Mouse (Mus musculus): ENCODE results near the gene Fam83d.
"Not testable (repeated sequence)": the region's sequence is repeated elsewhere in the genome, so short reads cannot be mapped to it uniquely, and the experiment has no call there.

The Fam83d gene

DNA sequence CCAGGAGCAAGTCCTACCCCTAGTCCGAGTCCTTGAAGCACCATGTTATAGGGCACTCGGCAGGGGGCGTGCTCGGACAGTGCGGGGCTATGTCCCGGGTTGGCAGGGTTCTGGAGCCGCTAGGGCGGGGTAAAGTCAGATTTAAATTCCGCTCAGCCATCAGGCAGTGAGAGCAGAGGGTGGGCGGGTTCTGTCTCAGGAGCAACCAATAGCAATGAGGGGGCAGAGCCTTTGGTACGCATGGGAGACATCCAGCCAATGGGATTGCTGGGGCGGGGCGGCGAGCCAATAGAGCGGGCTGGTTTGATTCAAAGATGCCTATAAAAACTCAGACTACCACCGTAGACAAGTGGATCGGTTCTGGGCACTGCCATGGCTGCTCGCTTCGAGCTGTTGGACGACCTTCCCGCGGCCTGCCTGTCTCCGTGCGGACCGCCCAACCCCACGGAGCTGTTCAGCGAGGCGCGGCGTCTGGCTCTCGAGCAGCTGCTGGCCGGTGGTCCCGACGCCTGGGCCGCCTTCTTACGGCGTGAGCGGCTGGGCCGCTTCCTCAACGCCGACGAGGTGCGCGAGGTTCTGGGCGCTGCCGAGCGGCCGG is at the start of gene Fam83d:
Fam83d (plus strand) TSS at position 352 of the 598 bp plus-strand sequence.
- peak; percentile 92 to 96 for DNase-seq

DNA sequence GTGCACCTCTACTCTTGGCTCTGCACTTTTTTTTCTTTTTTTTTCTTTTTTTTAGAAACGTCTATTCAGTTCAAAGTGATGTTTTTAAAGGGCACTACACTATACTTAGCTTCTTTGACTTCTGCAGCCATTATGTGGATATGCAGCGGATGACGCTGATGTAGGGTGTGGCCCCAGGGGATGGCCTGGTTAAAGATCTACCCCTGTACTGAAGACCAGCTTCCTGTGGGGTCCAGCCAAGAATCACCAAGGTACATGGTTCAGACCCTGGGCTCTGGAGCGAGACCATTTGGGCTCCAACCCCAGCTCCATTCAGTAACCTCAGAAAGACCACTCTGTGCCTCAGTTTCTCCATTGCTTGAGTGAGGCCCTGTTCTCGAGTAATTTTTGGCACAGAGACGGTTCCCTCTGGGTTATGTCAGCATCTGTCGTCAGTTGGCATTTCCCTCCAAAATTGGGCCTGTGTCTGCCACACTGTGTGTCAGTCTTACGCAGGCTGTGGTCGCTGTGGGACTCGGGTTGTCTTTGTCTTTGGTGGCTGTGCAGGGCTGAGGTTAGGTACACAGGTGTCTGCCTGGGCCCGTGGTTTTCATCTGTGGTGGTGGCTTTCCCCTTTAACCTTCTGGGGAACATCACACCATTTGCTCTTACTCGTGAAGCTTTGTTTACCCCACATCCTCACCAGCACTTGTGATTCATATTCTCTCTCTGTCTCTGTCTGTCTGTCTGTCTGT is 48.9 kb upstream of the Fam83d start:
- DNase-seq, result peak; percentile 90 to 97

DNA sequence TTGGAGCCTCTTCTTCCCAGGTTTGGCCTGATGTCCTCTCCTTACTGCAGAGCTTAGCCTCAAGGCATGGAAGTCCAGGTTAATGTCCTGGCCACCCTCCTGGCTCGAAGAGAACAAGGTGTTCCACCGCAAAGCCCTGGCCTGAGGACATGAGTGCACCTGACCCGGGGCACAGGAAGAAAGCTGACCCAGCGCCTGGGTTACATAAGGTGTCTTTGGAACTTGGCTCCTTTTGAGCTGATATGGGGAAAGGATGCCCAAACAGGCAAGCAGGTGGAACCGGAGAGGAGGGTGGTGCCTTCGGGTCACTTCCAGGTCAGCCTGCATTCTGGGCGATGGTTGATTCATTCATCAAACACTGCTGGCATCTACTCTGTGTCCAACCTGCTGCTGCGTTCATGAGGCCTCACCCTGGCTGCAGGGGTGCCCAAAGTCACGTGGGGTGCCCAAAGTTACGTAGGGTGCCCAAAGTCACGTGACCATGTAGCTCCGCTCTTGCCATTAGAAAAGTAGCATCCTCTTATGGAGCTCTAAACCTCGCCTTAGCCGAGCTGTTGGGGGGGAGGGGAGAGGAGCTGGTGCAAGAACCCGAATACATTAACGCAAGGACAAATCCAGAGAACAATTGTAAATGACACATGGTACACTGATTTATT is 47.0 kb upstream of the Fam83d start:
- DNase-seq, result no peak

DNA sequence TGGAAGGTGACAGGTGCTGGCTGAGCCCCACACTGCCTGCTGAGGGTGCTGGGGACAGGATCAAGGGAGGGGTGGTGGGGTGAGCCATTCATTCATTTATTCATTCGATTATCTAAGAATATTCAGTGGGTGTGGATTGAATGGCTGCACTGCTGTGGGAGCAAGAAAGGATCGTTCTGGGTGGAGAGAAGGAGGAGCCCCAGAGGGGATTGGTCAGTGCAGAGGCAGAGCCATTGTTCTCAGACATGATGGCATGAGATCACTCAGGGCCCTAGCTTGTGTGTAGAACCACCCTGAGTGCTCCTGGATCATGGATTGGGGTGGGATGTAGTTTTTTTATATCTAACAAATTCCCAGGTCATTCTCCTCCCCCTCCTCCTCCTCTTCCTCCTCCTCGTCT is 46.4 kb upstream of the Fam83d start:
- DNase-seq, result no peak

DNA sequence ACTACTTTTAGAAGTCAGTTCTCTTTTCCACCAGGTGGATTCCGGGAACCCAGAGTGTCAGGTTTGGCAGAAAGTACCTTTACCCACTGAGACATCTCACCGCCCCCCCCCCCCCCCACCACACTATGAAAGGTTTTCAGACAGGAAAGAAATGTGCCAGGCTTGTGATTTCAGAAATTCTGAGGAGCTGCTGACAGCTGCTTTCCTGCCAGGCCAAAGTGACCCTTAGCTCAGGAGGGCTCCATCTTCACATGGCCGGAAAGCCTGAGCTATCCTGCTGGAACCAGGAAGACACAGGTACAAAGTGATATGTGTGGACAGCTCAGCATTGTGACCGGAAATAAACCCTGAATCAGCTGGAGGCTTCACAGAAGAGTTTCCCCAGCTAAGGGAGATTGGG is 45.8 kb upstream of the Fam83d start:
- DNase-seq, result no peak

DNA sequence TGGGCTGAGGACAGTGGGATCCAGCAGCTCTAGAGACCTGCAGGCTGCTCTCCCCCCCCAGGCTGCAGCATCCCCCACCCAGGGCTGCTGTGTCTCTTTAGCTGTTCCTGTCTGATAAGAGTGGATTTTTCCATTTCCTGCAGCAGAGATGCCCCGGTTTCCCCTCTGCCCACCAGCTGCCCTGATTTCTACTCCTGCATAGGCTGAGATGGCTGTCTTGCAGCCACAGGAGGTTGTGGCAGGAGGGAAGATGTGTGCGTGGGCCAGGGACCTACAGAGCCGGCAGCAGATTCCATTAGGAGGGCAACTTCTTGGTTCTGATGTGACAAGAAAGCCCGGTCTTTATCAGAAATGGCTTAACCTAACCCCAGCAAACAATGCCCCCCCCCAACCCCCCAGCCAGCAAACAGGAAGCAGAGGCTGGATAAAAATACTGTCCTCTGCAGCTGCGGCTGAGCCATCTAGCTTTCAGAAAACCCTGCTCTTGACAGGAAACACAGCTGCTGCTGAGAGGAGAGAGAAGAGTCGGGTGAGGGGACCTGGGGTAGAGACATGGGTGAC is 44.8 kb upstream of the Fam83d start:
- peak; percentile 74 to 87 for DNase-seq

DNA sequence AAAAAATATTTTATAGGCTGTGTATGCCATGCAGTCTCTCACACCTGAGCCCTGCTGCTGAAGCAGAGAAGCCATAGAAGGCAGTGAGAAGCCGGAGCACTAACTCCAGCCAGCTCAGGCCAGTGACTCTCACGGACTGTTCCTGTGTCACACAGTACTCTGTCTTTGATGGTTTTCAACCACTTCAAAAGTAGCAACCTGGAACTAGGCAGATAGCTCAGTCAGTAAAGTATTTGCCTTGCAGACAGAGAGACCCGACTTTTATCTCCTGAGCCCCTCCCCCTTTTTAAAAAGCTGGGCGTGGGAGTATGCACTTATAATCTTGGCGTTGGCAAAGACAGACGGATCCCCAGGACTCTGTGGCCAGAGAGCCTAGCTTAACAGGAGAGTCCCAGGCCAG is 44.1 kb upstream of the Fam83d start:
- peak in 1 of 2 experiments; percentile 67 for DNase-seq

DNA sequence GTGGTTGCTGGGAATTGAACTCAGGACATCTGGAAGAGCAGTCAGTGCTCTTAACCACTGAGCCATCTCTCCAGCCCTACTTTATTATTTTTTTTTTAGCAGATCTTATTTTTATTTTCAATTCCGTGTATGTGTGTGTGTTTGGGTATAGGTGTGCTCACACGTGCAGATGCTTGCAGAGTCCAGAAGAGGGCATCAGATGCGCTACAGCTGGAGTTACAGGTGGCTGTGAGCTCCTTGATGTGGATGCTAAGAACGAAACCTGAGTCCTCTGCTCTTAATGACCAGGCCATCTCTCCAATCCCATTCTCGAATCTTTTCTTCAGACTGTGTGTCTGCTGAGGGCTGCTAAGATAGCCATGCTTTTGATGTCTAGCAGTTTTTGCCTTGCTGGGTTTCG is 41.6 kb upstream of the Fam83d start:
- no peak for DNase-seq

DNA sequence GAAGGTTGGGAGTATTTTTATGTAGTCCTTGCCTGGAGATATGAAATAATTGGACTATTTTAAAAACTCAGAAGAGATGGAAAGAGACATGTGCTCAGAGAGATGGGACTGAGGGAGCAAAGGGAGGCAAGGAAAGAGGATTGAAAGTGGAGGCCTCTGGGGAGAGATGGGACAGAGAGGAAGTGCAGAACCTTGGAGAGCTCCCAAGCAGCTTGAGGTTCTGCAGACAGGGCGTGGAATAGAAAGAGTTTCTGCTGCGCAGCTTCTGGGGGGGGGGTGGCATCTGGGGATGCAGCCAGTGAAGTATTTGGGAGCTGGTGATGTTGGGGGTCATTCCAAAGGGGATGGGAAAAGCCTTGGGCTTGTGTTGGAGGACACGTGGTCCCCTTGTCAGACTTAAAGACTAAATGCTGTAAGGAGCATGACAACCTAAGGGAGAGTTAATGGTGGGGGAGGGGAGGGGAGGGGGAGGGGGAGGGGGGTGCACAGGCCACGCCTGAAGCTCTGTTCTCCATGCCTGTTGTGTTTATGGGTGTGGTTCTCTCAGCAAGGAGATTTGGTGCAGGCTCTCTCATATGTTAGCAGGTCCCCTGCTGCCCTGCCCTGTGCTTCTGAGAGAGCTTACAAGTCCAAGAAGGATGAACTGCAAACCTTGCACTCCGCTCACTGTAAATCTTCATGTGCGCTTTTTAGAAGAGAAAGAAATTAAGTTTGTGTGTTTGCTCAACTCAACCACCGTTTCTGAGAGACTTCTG is 39.7 kb upstream of the Fam83d start:
- DNase-seq, result no peak

DNA sequence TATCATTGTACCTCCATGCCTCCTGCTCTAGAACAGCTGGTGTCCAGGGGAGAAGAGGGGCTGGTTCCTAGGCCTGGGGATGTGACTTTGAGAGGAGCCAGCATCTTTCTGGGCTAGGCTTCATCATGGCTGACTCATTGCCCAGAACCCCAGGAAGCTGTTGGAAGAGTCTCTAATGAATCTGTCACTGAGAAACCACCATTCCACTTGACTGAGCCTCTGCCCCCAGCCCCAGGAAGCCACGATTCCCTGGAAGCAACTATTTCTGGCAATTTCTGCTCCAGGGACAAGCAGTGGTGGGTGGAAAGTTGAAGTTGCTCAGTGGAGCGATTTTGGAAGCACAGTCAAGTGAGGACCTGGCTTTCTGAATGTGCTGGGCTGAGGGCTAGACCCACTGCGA is 37.0 kb upstream of the Fam83d start:
- no peak for DNase-seq

DNA sequence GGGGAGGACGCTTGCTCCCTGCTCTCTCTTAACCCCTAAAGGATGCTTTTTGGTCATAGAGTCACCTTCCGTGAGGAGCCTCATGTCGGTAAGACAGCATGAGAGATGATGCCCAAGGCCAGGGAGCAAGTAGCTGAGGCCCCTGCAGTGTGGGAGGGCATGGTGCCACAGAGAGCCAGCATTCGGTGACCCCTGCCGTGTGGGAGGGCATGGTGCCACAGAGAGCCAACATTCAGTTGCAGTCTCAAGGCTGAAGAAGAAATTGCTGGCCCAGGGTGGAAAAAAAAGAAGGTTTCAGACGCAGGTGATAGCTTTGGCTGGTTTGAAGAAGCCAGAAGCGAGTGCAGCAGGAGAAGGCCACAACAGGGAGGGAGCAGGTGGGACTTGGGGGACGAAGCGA is 35.4 kb upstream of the Fam83d start:
- DNase-seq, result no peak

DNA sequence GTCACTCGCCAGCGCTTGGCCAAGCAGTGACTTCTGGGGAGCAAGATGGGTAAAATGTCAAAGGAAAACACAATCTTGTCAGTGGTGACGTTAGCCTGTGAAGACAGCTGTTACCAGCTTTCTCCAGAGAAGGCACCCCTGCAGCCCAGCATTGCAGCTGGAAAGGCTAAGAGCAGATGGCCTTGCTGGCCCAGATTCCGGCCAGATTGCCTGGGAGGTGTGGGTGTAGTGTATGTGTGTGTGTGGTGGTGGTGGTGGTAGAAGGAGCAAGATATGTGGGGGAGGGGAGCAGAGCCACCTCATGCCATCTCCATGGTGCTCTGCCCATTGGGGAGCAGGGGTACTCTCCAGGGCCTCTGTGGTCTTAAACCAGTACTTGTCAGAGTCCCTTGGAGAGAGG is 34.8 kb upstream of the Fam83d start:
- no peak for DNase-seq

DNA sequence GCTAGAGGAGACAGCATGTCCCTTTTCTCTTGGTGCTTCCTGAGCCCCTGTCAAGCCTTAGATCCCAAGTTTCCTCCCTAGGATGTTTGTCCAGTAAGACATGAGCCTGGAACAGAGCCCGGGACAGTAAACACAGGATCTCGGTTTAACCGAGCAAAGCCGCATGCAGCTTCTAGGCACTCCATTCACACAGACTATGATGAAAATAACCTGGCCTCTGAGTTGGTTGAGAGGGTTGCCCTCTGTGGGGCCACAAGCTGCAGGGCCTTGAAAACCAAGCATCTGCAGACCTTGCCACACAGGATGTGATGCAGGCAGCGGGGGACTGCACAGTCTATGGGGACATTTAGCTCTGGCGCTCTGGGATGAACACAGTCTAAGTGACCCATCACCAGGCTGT is 34.0 kb upstream of the Fam83d start:
- DNase-seq, result peak; percentile 49 to 77

DNA sequence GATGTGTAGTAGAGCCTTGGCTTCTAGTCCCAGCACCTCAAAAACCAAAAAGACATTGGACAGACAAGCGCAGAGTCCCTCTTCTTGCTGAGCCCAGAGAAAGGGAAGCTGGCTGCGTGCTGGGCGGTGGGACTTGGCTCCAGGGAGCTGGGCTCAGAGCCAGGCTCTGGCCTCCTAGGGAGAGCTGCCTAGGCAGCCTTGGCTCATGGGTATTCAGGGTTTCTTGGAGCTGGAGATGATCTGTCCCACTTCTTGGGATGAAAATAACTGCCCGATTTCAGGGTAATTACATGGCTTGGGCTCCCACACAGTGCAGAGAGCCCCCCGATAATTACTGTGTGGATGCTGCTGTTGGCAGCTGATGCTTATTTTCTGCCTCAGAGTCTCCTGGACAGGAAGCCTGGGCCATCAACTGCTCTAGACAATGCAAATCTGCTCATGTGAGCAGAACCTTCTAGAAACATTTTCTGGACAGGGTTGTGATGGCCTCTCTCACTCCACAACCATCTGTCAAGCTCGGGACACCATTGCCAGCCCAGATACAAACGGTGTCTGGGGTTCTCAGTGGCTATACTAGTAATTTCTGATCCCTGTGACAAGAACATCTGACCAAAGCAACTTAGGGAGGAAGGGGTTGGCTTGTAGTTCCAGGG is 33.3 kb upstream of the Fam83d start:
- DNase-seq, result no peak

DNA sequence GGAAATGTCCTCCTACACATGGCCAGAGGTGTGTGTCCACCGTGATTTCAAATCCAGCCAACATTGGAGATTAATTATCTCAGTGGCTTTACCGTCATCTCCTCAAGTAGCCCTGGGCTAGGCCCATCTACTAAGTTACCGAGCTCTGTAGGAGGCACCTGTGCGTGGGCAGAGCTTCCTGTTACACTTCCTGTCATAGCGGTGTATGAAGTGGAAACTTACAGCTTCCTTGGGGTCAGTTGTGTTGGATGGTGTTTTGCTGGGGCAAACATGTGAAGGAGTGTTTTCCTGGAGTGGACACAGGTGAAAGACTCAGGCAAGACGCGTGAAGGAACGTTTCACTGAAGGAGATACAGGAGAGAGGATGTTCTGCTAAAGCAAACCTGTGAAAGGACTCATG is 32.6 kb upstream of the Fam83d start:
- DNase-seq, result peak; percentile 61 to 80

DNA sequence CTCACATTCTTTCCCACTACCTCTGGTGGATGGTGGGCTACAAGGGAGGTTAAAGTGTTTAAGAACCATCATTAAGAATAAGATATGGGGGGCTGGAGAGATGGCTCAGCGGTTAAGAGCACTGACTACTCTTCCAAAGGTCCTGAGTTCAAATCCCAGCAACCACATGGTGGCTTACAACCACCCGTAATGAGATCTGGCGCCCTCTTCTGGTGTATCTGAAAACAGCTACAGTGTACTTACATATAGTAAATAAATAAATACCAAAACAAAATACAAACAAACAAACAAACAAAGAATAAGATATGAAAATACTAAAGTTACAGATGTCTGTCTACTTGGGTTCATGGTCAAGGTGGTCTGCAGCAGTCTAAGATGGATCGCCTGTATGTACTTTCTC is 31.6 kb upstream of the Fam83d start:
- not testable (repeated sequence) for DNase-seq

DNA sequence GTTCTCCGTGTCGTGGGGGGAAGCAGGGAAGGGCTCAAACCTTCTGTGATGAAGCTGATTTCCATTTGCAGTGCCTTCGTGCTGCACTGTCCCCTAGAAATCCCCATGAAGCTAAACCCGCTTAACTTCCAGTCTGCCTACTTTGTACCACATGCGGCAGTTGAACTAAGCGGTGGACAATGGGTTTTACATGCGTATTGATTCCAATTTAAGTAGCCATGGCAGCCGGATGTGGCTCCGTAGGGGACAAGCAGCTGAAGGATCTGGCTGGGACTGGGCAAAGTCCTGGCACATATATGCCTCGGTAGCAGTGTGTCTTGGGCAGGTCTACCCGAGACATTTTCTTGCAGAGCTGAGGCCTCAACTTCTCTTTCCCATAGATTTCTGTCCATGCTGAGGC is 29.3 kb upstream of the Fam83d start:
- no peak for DNase-seq

DNA sequence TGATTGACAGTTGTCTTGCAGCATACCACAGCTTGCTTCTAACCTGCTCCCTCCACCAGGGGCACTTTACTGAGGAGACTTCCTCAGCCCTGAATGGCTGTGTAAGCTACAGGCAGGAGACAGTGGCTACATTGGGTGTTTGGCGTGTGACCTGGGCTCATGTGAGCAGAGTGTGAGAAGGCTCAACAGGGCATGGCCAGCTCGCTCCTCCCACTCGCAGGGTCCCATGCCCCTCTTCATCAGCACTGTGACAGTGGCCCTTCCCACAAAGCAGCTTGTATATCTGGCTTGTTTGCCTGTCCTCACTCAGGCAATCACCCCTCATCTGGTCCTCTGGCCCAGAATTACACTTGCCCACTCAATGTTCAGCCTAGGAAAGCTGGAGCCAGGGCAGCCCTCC is 28.8 kb upstream of the Fam83d start:
- DNase-seq, result no peak

DNA sequence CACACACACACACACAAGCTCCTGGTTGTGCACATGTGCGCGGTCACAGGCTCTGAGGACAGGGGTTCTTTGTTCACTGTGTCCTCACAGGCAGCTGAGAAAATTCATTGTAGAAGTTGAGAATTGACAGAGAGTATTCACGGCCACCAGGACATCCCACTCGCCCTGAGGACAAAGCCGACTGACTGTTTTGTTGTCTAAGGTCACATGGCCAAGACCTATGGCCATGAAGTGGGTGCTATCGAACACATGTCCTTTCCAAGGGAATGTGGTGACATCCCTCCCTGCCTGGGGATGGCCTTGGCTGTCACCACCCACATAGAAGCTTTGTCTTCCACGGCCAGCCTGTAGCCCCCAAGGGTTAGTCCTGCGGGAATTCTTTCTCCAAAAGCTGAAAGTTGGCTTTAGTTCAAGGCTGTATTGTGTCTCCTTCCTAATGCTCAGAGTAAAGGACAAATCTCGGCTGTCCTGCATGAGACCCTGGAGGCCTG is 26.8 kb upstream of the Fam83d start:
- no peak for DNase-seq

DNA sequence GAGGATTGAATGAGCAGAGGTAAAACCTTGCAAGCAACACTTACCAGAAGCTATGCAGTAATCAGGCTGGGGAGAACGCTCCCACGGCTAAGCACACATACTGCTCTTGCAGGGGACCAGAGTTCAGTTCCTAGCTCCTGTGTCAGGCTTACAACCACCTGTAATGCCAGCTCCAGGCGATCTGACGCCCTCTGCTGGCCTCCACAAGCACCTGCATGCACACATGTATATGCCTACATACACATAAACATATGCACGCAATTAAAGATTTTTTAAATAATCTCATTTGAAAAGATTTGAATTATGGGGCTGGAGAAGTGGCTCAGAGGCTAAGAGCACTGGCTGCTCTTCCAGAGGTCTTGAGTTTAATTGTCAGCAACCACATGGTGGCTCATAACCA is 25.5 kb upstream of the Fam83d start:
- DNase-seq, result no peak

DNA sequence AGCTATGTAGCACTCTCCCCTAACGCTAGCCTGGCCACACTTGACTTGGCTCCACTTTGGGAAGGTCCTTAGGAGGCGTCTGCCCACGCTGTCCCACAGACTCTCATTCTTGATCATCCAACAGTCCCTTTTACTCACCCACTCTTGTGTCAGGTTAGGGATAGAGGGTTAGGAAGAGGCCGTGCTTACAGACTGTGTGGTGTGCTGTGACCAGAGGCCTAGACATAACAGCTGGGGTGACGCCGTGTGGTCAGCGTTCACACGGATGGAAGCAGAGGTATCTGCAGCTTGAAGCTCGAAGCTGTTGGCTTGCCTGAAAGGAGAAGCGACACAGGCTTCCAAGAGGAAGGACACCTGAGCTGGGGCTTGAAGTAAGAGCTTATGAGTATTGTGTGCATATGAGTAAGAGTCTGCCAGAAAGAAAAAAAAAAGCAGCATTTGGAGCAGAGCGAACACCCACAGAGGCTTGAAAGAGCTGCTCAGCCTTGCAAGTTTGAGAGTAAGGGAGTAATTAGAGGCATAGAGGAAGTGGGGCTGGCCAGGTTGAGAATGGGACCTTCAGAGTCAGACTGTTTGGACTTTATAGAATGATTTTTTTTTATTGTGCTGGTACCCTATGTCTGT is 24.3 kb upstream of the Fam83d start:
- no peak for DNase-seq

DNA sequence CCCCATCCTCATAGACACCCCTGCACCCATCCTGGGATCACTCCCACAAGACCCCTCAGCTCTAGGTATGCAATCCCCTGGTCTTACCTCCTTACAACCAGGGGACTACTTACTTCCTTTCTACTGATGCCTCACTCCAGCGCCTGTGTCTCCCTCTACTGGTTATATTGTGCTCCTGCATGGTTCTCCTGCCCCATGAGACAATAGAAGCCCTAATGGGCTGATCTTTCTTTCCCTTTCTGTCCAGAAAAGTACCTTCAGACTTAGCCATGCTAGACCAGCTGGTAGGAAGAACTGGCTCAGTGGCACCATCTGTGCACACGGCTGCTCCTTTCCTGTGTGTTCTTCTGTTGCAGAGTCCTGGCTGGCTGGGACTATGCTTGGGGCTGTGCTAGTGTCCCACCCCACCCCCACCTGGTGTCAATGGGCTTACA is 22.8 kb upstream of the Fam83d start:
- DNase-seq, result no peak

Measured in thymus, adult 18-20 months (tissue).